Mouse (Mus musculus): ENCODE results near the gene Tpp2.

DNA sequence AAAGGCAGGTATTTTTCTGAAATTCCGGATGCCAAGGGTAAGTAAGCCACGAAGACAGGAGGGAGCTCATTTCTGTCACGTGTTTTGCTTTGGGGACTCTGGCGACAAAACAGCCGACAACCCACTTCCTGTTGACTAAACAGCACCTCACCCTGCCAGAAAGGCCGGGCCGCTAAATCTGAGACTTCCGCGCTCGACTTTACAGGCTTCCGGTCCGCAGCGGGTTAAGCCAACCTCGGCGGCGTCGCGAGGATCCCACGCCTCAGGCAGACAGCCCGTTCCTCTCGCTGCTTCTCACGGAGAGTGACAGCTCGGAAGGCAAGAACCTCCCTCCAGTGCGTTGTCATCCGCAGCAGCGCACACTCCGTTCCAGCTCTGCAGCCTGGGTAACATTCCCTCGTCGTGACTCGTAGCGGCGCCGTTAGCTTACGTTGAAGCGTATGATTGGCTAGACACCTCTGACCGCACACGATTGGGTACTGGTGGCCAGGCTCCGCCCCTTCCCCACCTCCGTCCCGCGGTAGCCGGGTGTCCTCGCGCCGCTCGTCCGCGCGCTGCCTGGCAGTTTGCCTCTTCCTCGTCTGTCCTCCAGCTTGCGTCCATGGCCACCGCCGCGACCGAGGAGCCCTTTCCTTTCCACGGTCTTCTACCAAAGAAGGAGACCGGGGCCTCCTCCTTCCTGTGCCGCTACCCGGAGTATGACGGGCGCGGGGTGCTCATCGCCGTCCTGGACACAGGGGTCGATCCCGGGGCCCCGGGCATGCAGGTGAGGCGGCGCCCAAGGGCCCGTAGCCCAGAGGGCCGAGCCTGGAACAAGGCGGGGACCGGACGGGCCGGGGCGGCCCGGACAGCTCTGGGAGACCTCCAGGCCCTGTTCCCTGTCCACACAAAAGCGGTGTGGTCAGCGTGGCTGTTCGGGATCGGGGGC is at the start of gene Tpp2:
- TF ChIP-seq CTCF (IDR thresholded peaks at IDR 0.05; ENCODE audit: borderline replicate concordance, insufficient read depth, low read depth, low read length) (no peak), POLR2A (IDR thresholded peaks at IDR 0.05; ENCODE audit: borderline replicate concordance, insufficient read depth, low read length) (peak; percentile 93)

Measured in cerebellum, adult 2 months (tissue).